Mouse (Mus musculus) G1E (cell line): ENCODE data around the gene Ndufb7. TPM values are rescaled to one million over a fixed set of nuclear protein-coding genes. Genes with fewer than 3 reads are reported as not detected.
"Not testable (repeated sequence)": the region's sequence is repeated elsewhere in the genome, so short reads cannot be mapped to it uniquely, and the experiment has no call there.

Experiments used
- ATAC-seq: 2 replicates; pipeline ENCODE4 v1.8.0; 2016; ENCODE audit warnings: mild to moderate bottlenecking; ENCODE audit not compliant: insufficient number of reproducible peaks, poor library complexity, low FRiP score, severe bottlenecking; ENCODE audit errors: extremely low read depth
- DNase-seq: peaks from one replicate; pipeline ENCODE4 v3.0.0; 2012; ENCODE audit warnings: low spot score
- H3K27me3 ChIP-seq: 2 replicates; pipeline ENCODE4 v1.6.1; 2012; ENCODE audit warnings: mild to moderate bottlenecking, low read length, inconsistent platforms; ENCODE audit not compliant: insufficient read depth
- H3K36me3 ChIP-seq: replicated peaks from 2 replicates; pipeline ENCODE3; 2012; ENCODE audit warnings: mild to moderate bottlenecking, inconsistent platforms
- H3K4me1 ChIP-seq: 2 replicates; pipeline ENCODE4 v1.6.1; 2012; ENCODE audit warnings: low read depth, low read length, inconsistent platforms, mixed read lengths; ENCODE audit not compliant: insufficient read depth
- H3K4me3 ChIP-seq: 2 replicates; pipeline ENCODE4 v1.5.1; 2012; ENCODE audit warnings: low read depth, mild to moderate bottlenecking, inconsistent platforms, low read length, moderate library complexity, mixed read lengths
- H3K9me3 ChIP-seq: replicated peaks from 2 replicates; pipeline ENCODE4 v1.6.1; 2012; ENCODE audit warnings: inconsistent platforms
- CTCF ChIP-seq: IDR thresholded peaks from 2 replicates; pipeline ENCODE4 v1.5.1; 2012; ENCODE audit warnings: low read depth, low read length, inconsistent platforms, mixed read lengths
- GATA1 ChIP-seq: IDR thresholded peaks from 2 replicates; pipeline ENCODE4 v1.6.1; 2012; ENCODE audit warnings: borderline replicate concordance, low read length, inconsistent platforms, mixed read lengths
- GATA2 ChIP-seq: IDR thresholded peaks from 2 replicates; pipeline ENCODE4 v1.6.1; 2012; ENCODE audit warnings: low read depth, low read length, inconsistent platforms, borderline replicate concordance
- POLR2AphosphoS5 ChIP-seq: IDR thresholded peaks from 2 replicates; pipeline ENCODE4 v1.6.1; 2012; ENCODE audit warnings: low read depth, low read length, inconsistent platforms; ENCODE audit not compliant: insufficient replicate concordance
- TAL1 ChIP-seq: conservative IDR thresholded peaks from 2 replicates; pipeline ENCODE4 v1.6.1; 2012; ENCODE audit warnings: low read depth, low read length, inconsistent platforms, mixed read lengths
- polyA plus RNA-seq: library from polyadenylated mRNA; stranded (reverse); fragments of >175 nt; gene quantifications from 2 replicates; pipeline ENCODE4 v1.2.3, GENCODE M21; 2012
- total RNA-seq, 2 experiments: library from RNA; stranded (forward) in 1 of 2; stranded (reverse) in 1 of 2; fragments of 200-1000 nt in 1 of 2; fragments of >200 nt in 1 of 2; fragmentation: Nextera tagmentation in 1 of 2; gene quantifications; 2 replicates each; pipeline ENCODE4 v1.2.3; 2014 to 2017

The Ndufb7 gene
- total and polyA plus RNA-seq, 3 experiments: 68.9 to 233 (median 144) TPM

DNA sequence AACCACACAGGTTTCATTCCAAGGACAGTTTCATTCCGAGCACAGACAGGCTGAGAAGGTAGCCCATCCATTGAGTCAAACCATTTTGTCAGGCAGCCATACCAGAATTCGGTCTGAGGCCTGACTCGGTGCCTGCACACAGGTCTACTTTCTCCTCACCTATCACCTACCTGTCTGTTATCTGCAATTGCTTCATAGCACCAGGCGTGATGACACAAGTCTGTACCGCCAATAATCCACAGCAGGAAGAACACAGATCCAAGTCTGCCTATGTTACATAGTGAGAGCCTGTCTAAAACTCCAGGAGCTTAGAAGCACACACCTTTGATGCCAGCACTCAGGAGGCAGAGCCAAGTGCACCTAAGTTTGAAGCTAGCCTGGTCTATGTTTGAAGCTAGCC is 22.4 kb downstream of the Ndufb7 start:
- Histone ChIP-seq H3K36me3 (peaks cover 82% of the 10 kb centered on the region), H3K9me3 (no peaks in the 10 kb centered on the region), H3K27me3 (no peaks in the 10 kb centered on the region), H3K4me1 (peaks cover 36% of the 10 kb centered on the region), H3K4me3 (no peak overlapping the region)
- DNase-seq: no peak
- no peak for ATAC-seq
- TF ChIP-seq GATA2 (no peak), GATA1 (no peak), POLR2AphosphoS5 (no peak), CTCF (no peak), TAL1 (no peak)

DNA sequence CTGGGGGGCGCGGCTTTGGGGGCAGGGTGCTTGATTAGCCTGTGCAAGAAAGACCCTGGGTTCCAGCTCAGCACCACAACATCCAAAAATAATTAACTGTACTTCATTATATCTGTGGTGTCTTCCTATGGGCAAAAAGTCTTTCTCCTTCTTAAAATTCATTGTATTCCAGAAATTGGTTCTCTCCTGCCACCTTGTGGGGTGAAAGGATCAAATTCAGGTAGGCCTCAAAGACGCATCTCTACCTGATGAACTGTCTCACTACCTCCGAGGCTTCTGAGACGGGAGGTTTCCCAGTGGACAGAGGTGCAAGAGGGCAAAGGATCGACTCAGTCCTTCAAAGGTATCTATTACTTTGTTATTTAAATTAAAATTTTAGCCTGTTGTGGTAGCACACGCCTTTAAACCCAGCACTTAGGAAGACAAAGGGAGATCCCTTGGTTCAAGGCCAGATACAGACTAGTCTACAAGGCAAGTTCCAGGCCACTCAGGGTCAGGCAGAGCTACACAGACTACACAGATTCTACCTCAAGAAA is 24.1 kb downstream of the Ndufb7 start:
- Histone ChIP-seq H3K9me3 (no peaks in the 10 kb centered on the region), H3K4me1 (peaks cover 33% of the 10 kb centered on the region), H3K36me3 (peaks cover 66% of the 10 kb centered on the region), H3K4me3 (no peak overlapping the region), H3K27me3 (no peaks in the 10 kb centered on the region)
- no peak for TF ChIP-seq CTCF
- TF ChIP-seq POLR2AphosphoS5: no peak
- DNase-seq (no peak), ATAC-seq (no peak)

DNA sequence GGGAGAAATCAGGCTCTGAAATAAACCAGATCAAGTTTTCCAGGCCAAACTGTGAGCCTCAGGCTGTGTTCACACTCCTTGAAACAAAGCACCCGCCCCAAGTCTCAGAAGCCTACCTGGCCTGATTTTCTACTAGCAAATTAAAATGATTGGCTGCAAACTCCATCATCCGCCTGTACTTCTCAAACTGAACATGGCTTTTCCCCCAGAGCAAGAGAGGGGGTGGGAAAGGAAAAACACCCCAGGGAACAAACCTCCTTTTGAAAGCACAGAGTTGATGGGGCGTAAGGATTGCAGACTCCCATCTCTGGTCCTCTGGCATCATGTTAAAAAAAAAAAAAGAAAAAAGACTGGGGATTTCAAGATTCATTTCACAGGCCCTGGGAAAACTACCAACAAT is 26.2 kb downstream of the Ndufb7 start:
- ATAC-seq (no peak), DNase-seq (no peak)
- no peaks in the 10 kb centered on the region for H3K9me3 ChIP-seq
- TF ChIP-seq GATA2 (no peak), CTCF (no peak)
- peak overlapping the region; percentile 14; the same call in 1 of the 2 replicates for H3K4me3 ChIP-seq
- H3K4me1 ChIP-seq: peaks cover 27% of the 10 kb centered on the region
- peaks cover 48% of the 10 kb centered on the region for H3K36me3 ChIP-seq
- no peaks in the 10 kb centered on the region for H3K27me3 ChIP-seq

DNA sequence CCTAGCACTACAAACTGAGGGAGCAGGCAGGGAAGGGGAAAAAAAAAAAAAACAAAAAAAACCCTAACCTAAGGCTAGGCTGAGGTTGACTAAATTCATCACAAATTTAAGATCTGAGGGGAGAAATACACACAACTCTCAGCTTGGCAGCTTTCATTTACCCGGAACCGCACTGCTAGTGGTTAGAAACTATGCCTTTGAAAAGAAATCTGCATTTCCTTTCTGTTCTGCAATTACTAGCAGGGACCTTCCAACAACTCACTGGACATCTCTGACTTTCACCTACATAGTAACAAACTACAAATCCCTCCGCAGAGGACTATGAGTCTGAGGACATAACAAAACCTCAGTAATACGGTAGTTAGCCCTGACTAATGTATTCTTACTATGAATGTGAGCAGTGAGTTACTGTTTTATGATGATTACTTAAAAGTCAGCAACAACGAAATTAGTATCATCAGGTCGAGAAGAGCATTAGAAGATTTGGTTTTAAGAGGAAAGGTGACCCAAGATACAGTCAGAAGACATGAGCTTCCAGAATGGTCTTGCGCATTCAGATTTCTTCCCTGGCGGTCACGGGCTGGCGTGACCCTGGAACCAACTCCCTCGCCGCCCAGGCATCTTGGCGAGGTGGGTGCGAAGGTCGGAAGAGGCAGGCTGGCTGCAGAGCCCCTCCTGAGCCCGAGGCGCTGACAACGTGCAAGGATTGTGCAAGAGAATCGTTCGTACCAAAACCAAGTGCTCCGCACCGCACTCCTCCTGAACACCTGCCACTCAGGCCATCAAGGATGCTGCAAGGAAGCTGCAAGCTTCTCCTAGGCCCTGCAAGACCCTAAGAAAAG is 27.1 kb downstream of the Ndufb7 start:
- peak overlapping the region; percentile 78 for H3K4me3 ChIP-seq
- no peak for ATAC-seq
- no peaks in the 10 kb centered on the region for H3K27me3 ChIP-seq
- H3K9me3 ChIP-seq: no peaks in the 10 kb centered on the region
- peaks cover 20% of the 10 kb centered on the region for H3K4me1 ChIP-seq
- peaks cover 40% of the 10 kb centered on the region for H3K36me3 ChIP-seq
- no peak for DNase-seq
- no peak for TF ChIP-seq POLR2AphosphoS5
- TF ChIP-seq GATA1: no peak
- TF ChIP-seq CTCF: no peak
- TF ChIP-seq TAL1: no peak
- no peak for TF ChIP-seq GATA2

DNA sequence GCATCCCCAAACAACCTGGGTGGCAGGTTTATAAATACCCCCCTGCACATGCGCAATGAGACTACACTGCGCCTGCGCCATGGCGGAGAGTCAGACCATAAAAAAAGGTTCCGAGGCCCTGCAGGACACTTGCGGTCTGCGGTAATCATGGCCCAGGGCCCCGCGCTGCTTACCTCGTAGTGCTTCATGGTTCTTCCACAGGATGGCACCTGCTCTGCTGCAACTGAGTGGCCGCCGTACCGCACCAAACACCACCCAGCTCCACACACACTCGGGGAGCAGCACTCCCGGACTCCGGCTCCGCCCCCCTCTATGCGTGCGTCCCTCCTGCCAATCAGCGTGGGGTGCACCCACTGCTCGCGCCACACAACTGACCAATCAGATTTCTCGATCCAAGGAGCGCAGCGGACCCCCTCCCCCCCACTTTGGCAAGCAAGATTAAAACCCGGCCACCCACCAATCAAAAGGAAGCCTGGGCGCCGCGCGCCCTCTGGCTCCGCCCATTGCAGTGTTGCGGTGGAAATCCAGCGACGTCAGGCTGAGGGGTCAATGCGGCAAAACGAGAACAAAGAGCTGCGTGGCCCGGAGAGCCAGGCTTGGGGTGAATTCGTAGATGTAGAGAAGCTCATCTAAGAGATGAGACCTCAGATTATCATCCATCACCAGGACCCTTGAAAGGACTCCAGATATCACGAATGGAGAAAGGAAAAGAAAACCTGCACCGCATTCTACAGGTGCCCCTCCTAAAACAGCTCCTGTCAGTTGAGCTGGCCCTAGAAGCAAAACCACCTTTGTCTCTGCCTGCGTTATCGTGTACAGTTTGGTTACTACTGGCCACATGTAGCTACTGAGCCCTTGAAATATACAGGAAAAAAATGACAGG is 27.9 kb downstream of the Ndufb7 start:
- Histone ChIP-seq H3K4me1 (peaks cover 21% of the 10 kb centered on the region), H3K4me3 (peak overlapping the region; percentile 78), H3K9me3 (no peaks in the 10 kb centered on the region), H3K36me3 (peaks cover 31% of the 10 kb centered on the region), H3K27me3 (no peaks in the 10 kb centered on the region)
- DNase-seq (peak; percentile 100), ATAC-seq (peak; percentile 97)
- TF ChIP-seq TAL1 (no peak), POLR2AphosphoS5 (no peak), GATA1 (no peak), CTCF (no peak), GATA2 (no peak)

DNA sequence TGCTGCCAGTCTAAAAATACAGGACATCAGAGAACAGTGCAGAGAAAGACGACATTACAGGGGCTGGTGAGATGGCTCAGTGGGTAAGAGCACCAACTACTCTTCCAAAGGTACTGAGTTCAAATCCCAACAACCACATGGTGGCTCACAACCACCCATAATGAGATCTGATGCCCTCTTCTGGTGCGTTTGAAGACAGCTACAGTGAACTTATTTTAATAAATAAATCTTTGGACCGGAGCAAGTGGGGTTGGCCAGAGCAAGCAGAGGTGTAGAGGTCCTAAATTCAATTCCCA is 28.5 kb downstream of the Ndufb7 start:
- not testable (repeated sequence) for H3K9me3 ChIP-seq, H3K27me3 ChIP-seq, ATAC-seq, DNase-seq
- H3K4me1 ChIP-seq: peaks cover 26% of the 10 kb centered on the region
- peak overlapping the region; percentile 78 for H3K4me3 ChIP-seq
- peaks cover 26% of the 10 kb centered on the region for H3K36me3 ChIP-seq
